Mouse (Mus musculus): ENCODE data around the gene Fam229b. TPM values are rescaled to one million over a fixed set of nuclear protein-coding genes. Genes with fewer than 3 reads are reported as not detected.

The Fam229b gene
- 1 to 10 TPM; 4.7 TPM for total RNA-seq (2021)
- long read RNA-seq, experiment 1, partial matches to known transcripts: 0 of 6 reads
- long read RNA-seq, experiment 1, other reads (novel, unspliced or antisense): 1 of 6 reads
- long read RNA-seq, experiment 2, partial matches to known transcripts: 2 of 4 reads
- long read RNA-seq, experiment 2, other reads (novel, unspliced or antisense): 0 of 4 reads

DNA sequence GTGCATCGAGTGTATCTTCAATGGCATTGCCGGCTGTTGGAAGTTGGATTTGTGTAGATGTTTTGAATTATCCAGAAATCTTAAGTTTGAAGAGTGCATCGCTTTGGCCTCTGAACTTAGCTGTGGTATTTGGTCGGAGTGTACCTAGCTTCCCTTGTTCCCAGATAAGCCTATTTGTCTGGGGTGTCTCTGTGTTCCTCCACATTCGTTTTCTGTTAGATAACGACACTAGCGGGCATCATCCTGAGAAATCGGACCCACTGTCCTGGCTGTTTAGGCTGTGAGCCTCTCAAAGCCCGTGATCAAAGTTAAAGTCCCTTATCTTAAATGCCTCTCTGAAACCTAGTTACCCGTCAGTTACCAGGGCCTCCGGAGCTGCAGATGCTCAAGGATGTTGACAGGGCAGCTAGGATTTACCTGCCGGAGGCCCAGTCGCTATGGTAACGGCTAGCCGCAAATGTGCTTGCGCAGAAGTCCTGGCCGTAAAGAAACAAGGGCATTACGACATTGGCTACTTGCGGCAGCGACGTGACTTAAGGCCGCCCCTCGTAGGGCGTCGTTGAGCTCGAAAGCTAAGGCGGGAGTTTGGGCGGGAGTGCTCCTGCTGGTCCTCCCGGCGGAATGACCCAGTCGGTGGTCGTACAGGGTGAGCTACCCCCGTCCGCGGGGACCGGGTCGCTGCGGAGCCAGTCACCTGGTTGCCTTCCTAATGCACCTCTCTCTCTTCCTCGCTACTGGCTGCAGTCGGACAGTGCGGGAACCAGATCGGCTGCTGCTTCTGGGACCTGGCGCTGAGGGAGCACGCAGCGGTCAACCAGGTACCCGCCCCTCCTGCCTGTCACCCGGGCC lies at the start of gene Fam229b, which contains the start of gene Tube1:
TSS of gene Fam229b (minus strand) at position 453 of the 849 bp plus-strand sequence.
TSS of gene Tube1 (plus strand) at position 515 of the 849 bp plus-strand sequence.
- DNase-seq: peak; percentile 92

- no peak for DNase-seq
Measured at GRCm38 (mm10) chr10:39176981-39177380, 43.3 kb upstream of the Fam229b start.

- peak; percentile 44 for DNase-seq
Measured at GRCm38 (mm10) chr10:39173077-39173476, 39.4 kb upstream of the Fam229b start.

DNA sequence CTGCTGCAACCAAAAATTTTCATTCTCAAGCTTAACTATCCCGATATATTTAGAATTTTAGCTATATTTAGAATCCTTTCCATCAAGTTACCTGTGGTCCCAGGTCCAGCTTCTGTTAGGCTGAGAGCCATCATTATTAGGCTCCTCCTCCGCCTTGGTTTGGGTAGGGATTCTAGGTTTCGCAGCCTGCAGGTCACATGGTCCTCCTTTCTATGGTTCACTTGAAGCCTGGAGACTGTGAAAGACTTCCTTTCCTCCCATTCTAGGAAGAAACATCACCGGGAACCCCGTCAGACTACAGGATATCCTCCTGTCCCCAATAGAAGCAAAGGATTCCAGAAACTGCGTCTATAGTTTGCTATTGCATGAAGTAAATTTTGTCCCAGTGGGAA lies 38.8 kb upstream of the Fam229b start:
- no peak for DNase-seq

- DNase-seq: peak; percentile 91
Measured at GRCm38 (mm10) chr10:39171603-39172539, 38.2 kb upstream of the Fam229b start.

GRCm38 (mm10) chr10:39171134-39171533 lies 37.4 kb upstream of the Fam229b start:
- peak; percentile 93 for DNase-seq

DNA sequence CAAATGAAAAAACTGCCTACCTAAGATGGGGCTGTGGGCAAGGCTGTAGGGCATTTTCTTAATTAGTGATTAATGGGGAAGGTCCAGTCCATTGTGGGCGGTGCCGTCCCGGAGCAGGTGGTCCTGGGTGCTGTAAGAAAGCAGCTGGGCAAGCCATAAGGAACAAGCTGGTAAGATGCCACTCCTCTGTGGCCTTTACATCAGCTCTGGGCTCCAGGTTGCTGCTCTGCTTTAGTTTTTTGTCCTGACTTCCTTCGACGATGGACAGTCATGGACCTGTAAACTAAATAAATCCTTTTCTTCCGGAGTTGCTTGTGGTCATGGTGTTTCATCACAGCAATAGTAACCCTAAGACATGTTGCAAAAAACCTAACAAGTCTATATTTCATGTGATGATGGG lies 37.0 kb upstream of the Fam229b start:
- no peak for DNase-seq

- DNase-seq: peak; percentile 87
Measured at GRCm38 (mm10) chr10:39170181-39170580, 36.5 kb upstream of the Fam229b start.

DNA sequence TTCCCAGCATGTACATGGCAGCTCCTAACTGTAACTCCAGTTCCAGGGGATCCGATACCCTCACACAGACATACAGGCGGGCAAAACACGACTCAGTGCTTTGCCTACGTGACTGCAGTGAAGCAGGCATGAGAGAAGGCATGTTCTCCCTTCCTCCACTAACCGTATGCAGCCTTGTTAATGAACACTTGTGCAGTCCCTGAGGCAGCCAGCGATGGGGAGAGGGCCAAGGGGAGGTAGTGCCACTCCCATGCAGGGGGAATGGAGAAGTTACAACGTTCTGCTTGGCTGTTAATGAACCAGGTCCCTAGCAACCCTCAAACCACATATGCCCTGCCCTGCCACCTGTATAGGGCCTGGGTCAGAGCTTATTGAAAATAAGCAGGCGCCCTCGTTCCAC lies 35.9 kb upstream of the Fam229b start:
- no peak for DNase-seq

GRCm38 (mm10) chr10:39167611-39168010 lies 33.9 kb upstream of the Fam229b start:
- DNase-seq: no peak

GRCm38 (mm10) chr10:39165632-39166115 lies 32.0 kb upstream of the Fam229b start:
- peak; percentile 33 for DNase-seq

DNA sequence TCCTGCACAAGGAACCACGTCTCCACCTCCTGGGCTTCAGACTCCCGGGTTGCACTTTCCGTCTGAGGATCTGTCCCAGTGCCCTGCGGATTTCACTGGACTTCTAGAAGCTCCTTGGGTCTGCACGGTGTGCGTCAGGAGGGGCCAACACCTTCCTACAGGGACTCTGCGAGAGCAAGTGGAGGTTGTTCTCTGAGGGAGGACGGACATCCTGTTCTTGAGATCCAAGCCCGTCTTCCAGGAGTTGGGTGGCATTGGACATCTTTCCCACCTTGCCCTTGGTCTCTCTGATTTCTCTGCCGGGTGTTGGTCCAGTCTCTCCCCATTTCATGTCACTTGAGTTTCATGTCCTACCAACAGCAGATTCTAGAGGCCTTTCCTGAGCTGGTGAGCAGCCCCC lies 30.0 kb upstream of the Fam229b start, which contains the start of gene Ccn6:
TSS of gene Ccn6 (minus strand) at position 101 of the 400 bp plus-strand sequence.
- DNase-seq: no peak

DNA sequence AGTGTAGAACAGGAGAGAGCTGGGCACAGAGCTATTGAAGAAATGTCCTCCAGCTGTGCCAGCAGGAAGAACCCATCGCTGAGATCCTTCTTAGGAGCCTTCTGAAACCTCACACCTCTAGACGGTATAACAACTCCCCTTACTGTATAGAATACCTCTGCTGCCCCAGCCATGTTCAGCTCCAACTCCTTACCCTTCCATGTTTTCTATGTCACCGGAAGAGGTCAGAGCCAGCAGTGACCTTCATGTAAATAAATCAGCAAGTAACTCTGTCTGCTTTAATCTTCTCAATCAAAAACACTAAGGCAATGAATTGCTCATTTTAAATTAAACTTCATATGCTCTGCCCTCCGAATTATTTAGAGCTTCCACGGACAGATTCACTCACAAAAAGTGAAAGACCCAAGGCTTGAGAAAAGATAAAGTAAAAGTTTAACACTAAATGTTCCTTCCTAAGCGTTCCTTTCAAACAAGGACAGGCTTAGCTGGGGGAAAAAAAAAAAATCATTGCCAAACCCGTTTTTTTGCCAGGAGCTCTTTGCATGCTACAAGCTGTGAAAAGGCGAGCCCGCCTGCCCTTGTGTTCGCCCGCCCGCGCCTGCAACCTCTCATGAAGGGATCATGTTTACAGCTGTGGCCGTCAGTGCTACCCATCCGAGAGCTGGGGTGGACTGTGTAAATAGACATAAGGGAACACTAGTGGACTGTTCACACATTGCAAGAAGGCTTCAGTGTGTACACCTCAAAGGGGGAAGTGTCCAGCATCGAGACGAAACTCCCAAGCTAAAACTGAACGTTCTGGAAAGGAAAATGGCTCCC lies 29.2 kb upstream of the Fam229b start:
- peak; percentile 54 for DNase-seq

GRCm38 (mm10) chr10:39161406-39161805 lies 27.7 kb upstream of the Fam229b start:
- no peak for DNase-seq

GRCm38 (mm10) chr10:39158306-39158705 lies 24.6 kb upstream of the Fam229b start:
- no peak for DNase-seq

- DNase-seq: no peak
Measured at GRCm38 (mm10) chr10:39157321-39157720, 23.6 kb upstream of the Fam229b start.

DNA sequence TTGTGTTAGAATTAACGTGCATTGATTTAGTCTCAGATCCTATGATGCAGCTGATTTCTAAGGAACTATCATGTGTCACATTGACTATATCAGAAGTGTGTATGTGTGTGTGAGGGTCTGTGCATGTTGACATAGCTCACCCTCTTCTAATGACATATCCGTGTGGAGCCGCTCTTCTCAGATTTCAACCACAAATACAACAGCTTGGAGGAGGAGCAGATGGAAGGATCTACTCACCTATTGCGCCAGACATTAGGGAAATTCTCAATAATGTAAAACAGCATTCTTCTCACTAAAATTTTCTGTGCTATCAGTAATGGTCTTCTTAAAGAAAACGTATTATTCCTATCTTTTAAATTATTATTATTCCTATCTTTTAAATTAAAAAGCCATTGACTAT lies 23.0 kb upstream of the Fam229b start:
- DNase-seq: no peak

GRCm38 (mm10) chr10:39142216-39142615 lies 8.5 kb upstream of the Fam229b start:
- no peak for DNase-seq

- no peak for DNase-seq
Measured at GRCm38 (mm10) chr10:39141401-39141800, 7.7 kb upstream of the Fam229b start.

DNA sequence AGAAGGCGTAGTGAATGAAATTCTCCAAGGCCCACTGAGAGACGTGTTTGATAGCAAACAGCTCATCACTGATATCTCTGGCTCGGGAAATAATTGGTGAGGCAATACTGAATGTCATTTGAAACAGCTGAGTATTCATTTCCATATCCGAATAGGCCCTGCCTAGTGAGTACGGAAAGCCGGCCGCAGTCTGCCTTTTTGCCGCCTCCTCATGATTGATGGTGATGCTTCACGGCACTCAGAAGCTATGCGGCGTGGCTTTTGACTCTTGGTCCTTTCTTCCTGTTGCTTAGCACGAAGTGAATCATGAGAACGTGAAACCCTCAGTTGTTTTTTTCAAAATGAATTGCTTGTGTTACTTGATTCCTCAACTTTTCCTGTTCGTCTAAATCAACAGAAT lies 7.1 kb upstream of the Fam229b start:
- DNase-seq: no peak

GRCm38 (mm10) chr10:39138761-39139160 lies 5.0 kb upstream of the Fam229b start:
- no peak for DNase-seq
